Mouse (Mus musculus): Measurements from ENCODE around the gene Dhx37. TPM values are rescaled to one million over a fixed set of nuclear protein-coding genes. Genes with fewer than 3 reads are reported as not detected.
"Not testable (repeated sequence)": the region's sequence is repeated elsewhere in the genome, so short reads cannot be mapped to it uniquely, and the experiment has no call there.

Gene Dhx37
- polyA plus RNA-seq, 1 experiment from 2014 or later = 13.3 TPM

- H3K36me3 ChIP-seq (ENCODE audit: insufficient read depth) = no peaks in the 10 kb centered on the region; the same call in 1 of the 2 replicates
- H3K4me1 ChIP-seq (ENCODE audit: insufficient read depth) = peaks cover 10% of the 10 kb centered on the region
- H3K9me3 ChIP-seq (ENCODE audit: low read depth, low read length) = no peaks in the 10 kb centered on the region
- peak overlapping the region; percentile 83 for H3K9ac ChIP-seq
- ATAC-seq (ENCODE audit: insufficient read depth) (peak; percentile 3; the same call in 1 of the 2 replicates), DNase-seq (peak; percentile 37)
- peak overlapping the region; percentile 87 for H3K4me3 ChIP-seq (ENCODE audit: low read depth, low read length)
- peak overlapping the region; percentile 79; the same call in 1 of the 2 replicates for H3K27ac ChIP-seq (ENCODE audit: low read depth)
- no peak for TF ChIP-seq CTCF (IDR thresholded peaks at IDR 0.05; ENCODE audit: low read depth)
- H3K4me2 ChIP-seq = peak overlapping the region; percentile 83
- H3K27me3 ChIP-seq (ENCODE audit: insufficient read depth, low read length) = no peaks in the 10 kb centered on the region
- 18% methylated on average over 27 of the region's 27 CpGs for WGBS
Observed at GRCm38 (mm10) chr5:125442136-125442995, 8.4 kb upstream of the Dhx37 start.

GRCm38 (mm10) chr5:125441234-125442114, 7.6 kb upstream of the Dhx37 start, which contains the start of gene Bri3bp:
Gene Bri3bp, plus strand, starts transcription at chr5:125441568.
- H3K27ac ChIP-seq (ENCODE audit: low read depth) = peak within 1 kb of the TSS; percentile 79
- peaks cover 10% of the 10 kb centered on the region for H3K4me1 ChIP-seq (ENCODE audit: insufficient read depth)
- ATAC-seq (ENCODE audit: insufficient read depth) (peak; percentile 96), DNase-seq (peak; percentile 84)
- peak within 1 kb of the TSS; percentile 83 for H3K4me2 ChIP-seq
- no peaks in the 10 kb centered on the region; the same call in 1 of the 2 replicates for H3K36me3 ChIP-seq (ENCODE audit: insufficient read depth)
- TF ChIP-seq CTCF (IDR thresholded peaks at IDR 0.05; ENCODE audit: low read depth) = no peak
- H3K9me3 ChIP-seq (ENCODE audit: low read depth, low read length) = no peaks in the 10 kb centered on the region
- H3K27me3 ChIP-seq (ENCODE audit: insufficient read depth, low read length) = no peaks in the 10 kb centered on the region
- WGBS = under 1% methylated on average over 91 of the region's 97 CpGs
- peak within 1 kb of the TSS; percentile 87 for H3K4me3 ChIP-seq (ENCODE audit: low read depth, low read length)
- H3K9ac ChIP-seq = peak within 1 kb of the TSS; percentile 83

DNA sequence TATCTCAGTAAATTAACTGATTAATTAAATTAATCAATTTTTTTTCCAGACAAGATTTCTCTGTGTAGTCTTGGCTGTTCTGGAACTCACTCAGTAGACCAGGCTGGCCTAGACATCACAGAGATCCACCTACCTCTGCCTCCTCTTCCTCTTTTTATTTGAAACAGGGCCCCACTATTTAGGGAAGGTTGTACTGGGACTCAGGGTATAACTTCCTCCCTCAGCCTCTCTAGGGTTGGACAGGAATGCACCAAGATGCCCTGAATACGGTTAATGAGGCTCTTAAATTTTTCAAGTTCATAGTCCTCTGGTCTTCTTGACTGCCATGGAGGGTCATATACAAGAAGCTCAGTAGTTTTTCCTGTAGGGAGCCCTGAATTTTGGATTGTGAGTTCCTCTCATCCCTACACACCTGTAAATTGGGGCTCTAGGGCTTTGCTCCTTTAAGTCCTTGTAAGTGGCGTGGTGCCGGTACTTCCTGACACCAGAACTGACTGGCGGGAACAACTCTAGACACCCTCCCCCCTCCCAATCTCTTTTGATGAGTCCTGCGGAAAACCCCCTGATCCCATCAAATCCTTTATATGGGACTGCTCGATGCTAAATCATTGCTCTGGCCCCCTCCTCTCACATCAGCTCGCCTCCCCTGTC, 6.8 kb upstream of the Dhx37 start:
- DNase-seq = no peak
- H3K4me1 ChIP-seq (ENCODE audit: insufficient read depth) = peaks cover 10% of the 10 kb centered on the region
- H3K36me3 ChIP-seq (ENCODE audit: insufficient read depth) = no peaks in the 10 kb centered on the region; the same call in 1 of the 2 replicates
- no peaks in the 10 kb centered on the region for H3K9me3 ChIP-seq (ENCODE audit: low read depth, low read length)
- peak; percentile 23; the same call in 1 of the 2 replicates for ATAC-seq (ENCODE audit: insufficient read depth)
- H3K9ac ChIP-seq = peak overlapping the region; percentile 83
- TF ChIP-seq CTCF (IDR thresholded peaks at IDR 0.05; ENCODE audit: low read depth) = no peak
- 4% methylated on average over 7 of the region's 7 CpGs for WGBS
- peak overlapping the region; percentile 58 for H3K27ac ChIP-seq (ENCODE audit: low read depth)
- H3K4me3 ChIP-seq (ENCODE audit: low read depth, low read length) = peak overlapping the region; percentile 87
- no peaks in the 10 kb centered on the region for H3K27me3 ChIP-seq (ENCODE audit: insufficient read depth, low read length)
- peak overlapping the region; percentile 83 for H3K4me2 ChIP-seq

DNA sequence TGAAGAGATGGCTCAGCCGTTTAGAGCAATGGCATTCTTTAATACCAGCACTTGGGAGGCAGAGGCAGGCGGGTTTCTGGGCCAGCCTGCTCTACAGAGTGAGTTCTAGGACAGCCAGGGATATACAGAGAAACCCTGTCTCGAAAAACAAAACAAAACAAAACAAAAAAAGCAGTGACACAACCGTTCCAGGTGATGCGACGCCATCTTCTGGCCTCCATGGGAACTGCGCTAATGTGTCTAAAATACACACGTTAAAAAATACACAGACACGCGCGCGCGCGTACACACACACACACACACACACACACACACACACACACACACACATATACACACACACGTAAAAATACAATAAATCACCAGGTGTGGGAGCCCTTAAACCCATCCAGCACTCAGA, 426 bp upstream of the Dhx37 start:
- 55% methylated on average over 15 of the region's 15 CpGs for WGBS
- not testable (repeated sequence) for H3K4me1 ChIP-seq (ENCODE audit: insufficient read depth); ATAC-seq (ENCODE audit: insufficient read depth); DNase-seq; H3K9me3 ChIP-seq (ENCODE audit: low read depth, low read length); H3K27ac ChIP-seq (ENCODE audit: low read depth); H3K27me3 ChIP-seq (ENCODE audit: insufficient read depth, low read length); H3K9ac ChIP-seq
- peak; percentile 49 for TF ChIP-seq CTCF (IDR thresholded peaks at IDR 0.05; ENCODE audit: low read depth)
- H3K36me3 ChIP-seq (ENCODE audit: insufficient read depth) = peaks cover 24% of the 10 kb centered on the region
- H3K4me3 ChIP-seq (ENCODE audit: low read depth, low read length) = peak overlapping the region; percentile 92
- peak overlapping the region; percentile 97 for H3K4me2 ChIP-seq

GRCm38 (mm10) chr5:125432324-125432723, 1.6 kb downstream of the Dhx37 start:
- H3K4me1 ChIP-seq (ENCODE audit: insufficient read depth); H3K9ac ChIP-seq; ATAC-seq (ENCODE audit: insufficient read depth); DNase-seq; H3K27me3 ChIP-seq (ENCODE audit: insufficient read depth, low read length); H3K9me3 ChIP-seq (ENCODE audit: low read depth, low read length); H3K27ac ChIP-seq (ENCODE audit: low read depth); H3K4me3 ChIP-seq (ENCODE audit: low read depth, low read length); H3K4me2 ChIP-seq: not testable (repeated sequence)
- H3K36me3 ChIP-seq (ENCODE audit: insufficient read depth) = peaks cover 44% of the 10 kb centered on the region
- 98% methylated on average over 2 of the region's 2 CpGs for WGBS

GRCm38 (mm10) chr5:125426343-125426742, 7.6 kb downstream of the Dhx37 start:
- 89% methylated on average over 10 of the region's 10 CpGs for WGBS
- H3K36me3 ChIP-seq (ENCODE audit: insufficient read depth) = peaks cover 98% of the 10 kb centered on the region
- DNase-seq (no peak), ATAC-seq (ENCODE audit: insufficient read depth) (no peak)
- TF ChIP-seq CTCF (IDR thresholded peaks at IDR 0.05; ENCODE audit: low read depth) = no peak
- no peak overlapping the region for H3K4me2 ChIP-seq
- no peaks in the 10 kb centered on the region for H3K9me3 ChIP-seq (ENCODE audit: low read depth, low read length)
- no peaks in the 10 kb centered on the region for H3K27me3 ChIP-seq (ENCODE audit: insufficient read depth, low read length)
- H3K9ac ChIP-seq = no peak overlapping the region
- no peak overlapping the region for H3K27ac ChIP-seq (ENCODE audit: low read depth)
- no peaks in the 10 kb centered on the region for H3K4me1 ChIP-seq (ENCODE audit: insufficient read depth)
- no peak overlapping the region for H3K4me3 ChIP-seq (ENCODE audit: low read depth, low read length)

All from lung, embryonic 14.5 days (tissue).